Mouse (Mus musculus) limb, embryonic 13.5 days (tissue): Measurements from ENCODE around the gene Hsd17b13. TPM values are rescaled to one million over a fixed set of nuclear protein-coding genes. Genes with fewer than 3 reads are reported as not detected.

Experiments used
- polyA plus RNA-seq: library from polyadenylated mRNA; unstranded; fragments of >200 nt; fragmentation: Nextera tagmentation; extraction: Ambion mirVana; gene quantifications from 2 replicates; pipeline ENCODE4 v1.2.1, GENCODE M21; 2015

The Hsd17b13 gene
- polyA plus RNA-seq, 1 experiment from 2014 or later, result not detected

Other genes starting within 250 kb of the Hsd17b13 start
- 11.0 and 12.3 TPM in 2 replicates for gene Klhl8, start 66.2 kb downstream of the Hsd17b13 start, polyA plus RNA-seq
- 3.5 TPM in 2 replicates for gene Hsd17b11, start 44.5 kb upstream of the Hsd17b13 start, polyA plus RNA-seq
- 62.8 and 63.0 TPM in 2 replicates for gene Nudt9, start 68.9 kb upstream of the Hsd17b13 start, polyA plus RNA-seq
- not detected in 2 replicates for gene Gm17660, start 100.2 kb upstream of the Hsd17b13 start, polyA plus RNA-seq
- gene Sparcl1, start 136.3 kb upstream of the Hsd17b13 start, polyA plus RNA-seq, result 49.6 and 50.6 TPM in 2 replicates
- 0.03 TPM in 1 of 2 replicates, not detected in the other for gene Dspp, start 193.3 kb upstream of the Hsd17b13 start, polyA plus RNA-seq
- 0.41 and 1.2 TPM in 2 replicates for gene Dmp1, start 225.2 kb upstream of the Hsd17b13 start, polyA plus RNA-seq